29 mouse cellular contexts compared by ENCODE assay signal in the genomic region with DNA sequence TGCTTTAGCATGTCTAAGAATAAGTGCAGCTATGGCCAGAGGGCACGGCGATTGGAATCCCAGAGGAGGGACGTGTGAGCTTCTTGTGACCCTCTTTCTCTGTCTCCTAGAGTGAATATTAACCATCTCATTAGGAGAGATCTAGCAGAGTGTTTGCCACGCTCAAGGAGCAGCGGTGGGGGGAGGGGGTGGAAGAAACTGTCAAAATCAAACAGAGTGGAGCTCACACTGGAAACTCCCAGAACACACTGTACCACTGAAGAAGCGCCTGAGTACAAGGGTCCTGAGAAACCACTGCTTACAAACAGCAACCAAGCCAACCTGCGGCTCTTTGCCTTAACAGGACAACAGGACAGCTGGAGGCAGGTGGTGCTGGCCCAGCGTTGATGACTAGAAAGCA. TPM values are rescaled to one million over a fixed set of nuclear protein-coding genes. Genes with fewer than 3 reads are reported as not detected.
A peak's percentile ranks its signal among the peaks of the same experiment; 100 is the strongest.
DNase-seq lines count a peak whose midpoint lies in the region; ATAC-seq and TF ChIP-seq lines count a peak whose summit lies in the region.
"Had no signal": no experiment of that assay in that cellular context is flagged by ENCODE, and none has a peak within 500 bp of the region (broad histone marks: within the 10 kb centered on the region; RNA-seq: fewer than 3 reads in every experiment).

No protein-coding gene starts in this region.

- peak; percentile 74 for ATAC-seq in kidney, postnatal 0 days (replicated peaks; ENCODE audit: low FRiP score, low read depth)
- peak; percentile 20; the same call in 1 of the 2 replicates for ATAC-seq in megakaryocyte progenitor cell, adult 5-6 weeks (replicated peaks; ENCODE audit: poor library complexity)
- ATAC-seq: forebrain, postnatal 0 days; midbrain, embryonic 16.5 days had no signal

- H3K36me3 ChIP-seq in E14TG2a.4 (ENCODE audit: insufficient read depth, low read length) = no peaks in the 10 kb centered on the region
- no peaks in the 10 kb centered on the region for H3K36me3 ChIP-seq in kidney, postnatal 0 days (ENCODE audit: insufficient read depth, low read length)
- H3K36me3 ChIP-seq: forebrain, embryonic 12.5 days; hindbrain, embryonic 12.5 days; limb, embryonic 10.5 days; limb, embryonic 15.5 days; liver, embryonic 13.5 days had no signal

- H3K4me1 ChIP-seq in E14TG2a.4 (replicated peaks; ENCODE audit: low read depth, low read length) = peaks cover 49% of the 10 kb centered on the region
- H3K4me1 ChIP-seq in kidney, postnatal 0 days (replicated peaks; ENCODE audit: insufficient read depth, low read length) = no peaks in the 10 kb centered on the region
- H3K4me1 ChIP-seq: hindbrain, embryonic 12.5 days; limb, embryonic 10.5 days; limb, embryonic 15.5 days; liver, embryonic 13.5 days had no signal

- H3K9ac ChIP-seq in kidney, postnatal 0 days (ENCODE audit: low read depth, low read length) = no peak overlapping the region
- H3K9ac ChIP-seq: forebrain, embryonic 12.5 days; forebrain, postnatal 0 days; hindbrain, embryonic 12.5 days; limb, embryonic 15.5 days; liver, embryonic 13.5 days had no signal

- TF ChIP-seq CTCF in E14TG2a.4 (conservative IDR thresholded peaks at IDR 0.05; ENCODE audit: low read length) = no peak
- TF ChIP-seq CTCF in kidney, postnatal 0 days (IDR thresholded peaks at IDR 0.05; ENCODE audit: low read depth) = no peak

- DNase-seq in kidney, adult 18-20 months = peak; percentile 39
- no peak for DNase-seq in kidney, postnatal 0 days (ENCODE audit: low spot score)
- DNase-seq in layer of hippocampus, adult 9-11 months = no peak
- DNase-seq in left cerebral cortex, adult 8-10 months (ENCODE audit: low spot score in 2 of 2) = no peak
- no peak for DNase-seq in urinary bladder, postnatal 10 days (ENCODE audit: low spot score)
- DNase-seq: adrenal gland, postnatal 25 days; cerebellum, adult 18-20 months; cerebellum, postnatal 10 days; forebrain, postnatal 0 days; heart, postnatal 36 days; liver, embryonic 13.5 days; lung, adult 2 months; lung, postnatal 10 days; right cerebral cortex, postnatal 25 days; thymus, adult 18-20 months; thymus, postnatal 25 days had no signal

- peaks cover 6% of the 10 kb centered on the region for H3K9me3 ChIP-seq in E14TG2a.4 (ENCODE audit: low read length)
- H3K9me3 ChIP-seq in kidney, postnatal 0 days (replicated peaks; ENCODE audit: low read length) = no peaks in the 10 kb centered on the region
- H3K9me3 ChIP-seq: forebrain, embryonic 12.5 days; hindbrain, embryonic 12.5 days; limb, embryonic 10.5 days; limb, embryonic 15.5 days had no signal

- H3K27me3 ChIP-seq in E14TG2a.4 (ENCODE audit: insufficient read depth, low read length) = no peaks in the 10 kb centered on the region
- no peaks in the 10 kb centered on the region for H3K27me3 ChIP-seq in kidney, postnatal 0 days (ENCODE audit: insufficient read depth, low read length)

- WGBS in kidney, postnatal 0 days = 60% methylated on average over 8 of the region's 8 CpGs

- no peak overlapping the region for H3K4me2 ChIP-seq in kidney, postnatal 0 days (ENCODE audit: low read length)
- H3K4me2 ChIP-seq: forebrain, embryonic 12.5 days; heart, embryonic 11.5 days; hindbrain, embryonic 12.5 days; limb, embryonic 15.5 days; liver, embryonic 13.5 days; midbrain, embryonic 11.5 days had no signal

- H3K4me3 ChIP-seq in E14TG2a.4 (replicated peaks; ENCODE audit: low read length) = peak overlapping the region; percentile 24; the same call in 1 of the 2 replicates
- H3K4me3 ChIP-seq in kidney, postnatal 0 days (replicated peaks; ENCODE audit: low read depth, low read length) = no peak overlapping the region
- H3K4me3 ChIP-seq: erythroblast, embryonic 14.5 days; forebrain, embryonic 12.5 days; hindbrain, embryonic 12.5 days; layer of hippocampus, adult 2 months; limb, embryonic 10.5 days; limb, embryonic 15.5 days; liver, embryonic 13.5 days had no signal

- H3K27ac ChIP-seq in kidney, postnatal 0 days = 0 out of 2 replicates have a peak overlapping the region, but pooled peaks have one; percentile 31
- H3K27ac ChIP-seq: forebrain, embryonic 12.5 days; hindbrain, embryonic 12.5 days; layer of hippocampus, adult 2 months; limb, embryonic 10.5 days; limb, embryonic 15.5 days; liver, embryonic 13.5 days; macrophage; stomach, postnatal 0 days had no signal

RNA-seq across cellular contexts. Expression of a gene that starts 6.8 kb away (rescaled TPM):
- 12.4 and 14.6 TPM in 2 replicates for polyA plus RNA-seq in kidney, postnatal 0 days (2015; fragmentation: Nextera tagmentation; extraction: Ambion mirVana)
- total RNA-seq in megakaryocyte progenitor cell, adult 5-6 weeks (2015) = 41.0 and 51.5 TPM in 2 replicates
- 48.3 and 51.7 TPM in 2 replicates for total RNA-seq in megakaryocyte progenitor cell, adult 5-6 weeks (2017)
- 100 to 1,000 TPM; 373 to 389 (median 377) TPM for total RNA-seq in left cerebral cortex, adult 8-10 months (2022)

RNA-seq across cellular contexts. Expression of a gene that starts 43.4 kb away (rescaled TPM):
- polyA plus RNA-seq in kidney, postnatal 0 days (2015; fragmentation: Nextera tagmentation; extraction: Ambion mirVana) = 36.9 and 40.9 TPM in 2 replicates
- 4.1 and 4.3 TPM in 2 replicates for total RNA-seq in megakaryocyte progenitor cell, adult 5-6 weeks (2015)
- total RNA-seq in megakaryocyte progenitor cell, adult 5-6 weeks (2017) = 2.9 and 3.9 TPM in 2 replicates
- total RNA-seq in left cerebral cortex, adult 8-10 months (2022) = 10 to 100 TPM; 20.7 to 24.7 (median 22.6) TPM

Comparison
In these comparisons a context has a peak if more than half of its experiments do, and no peak if none do; other contexts are left out.
1. RNA of a gene that starts 6.8 kb away (total RNA-seq): 373 to 389 TPM in left cerebral cortex, adult 8-10 months; 41.0 to 51.7 TPM in megakaryocyte progenitor cell, adult 5-6 weeks; every median in the first group is over 4 times any median in the second.
2. RNA of a gene that starts 43.4 kb away (total RNA-seq): 20.7 to 24.7 TPM in left cerebral cortex, adult 8-10 months; 2.9 to 4.3 TPM in megakaryocyte progenitor cell, adult 5-6 weeks; every median in the first group is over 4 times any median in the second.